Mouse (Mus musculus) MEL (cell line): ENCODE results near the gene Sept5. TPM values are rescaled to one million over a fixed set of nuclear protein-coding genes. Genes with fewer than 3 reads are reported as not detected.

Experiments used
- DNase-seq: peaks from one replicate; pipeline ENCODE4 v3.0.0; 2011; ENCODE audit warnings: low read depth, low spot score
- H3K27ac ChIP-seq: 2 replicates; pipeline ENCODE4 v1.5.1; 2012; ENCODE audit warnings: low read depth, mild to moderate bottlenecking, control low read depth, low read length, moderate library complexity; ENCODE audit not compliant: control insufficient read depth
- H3K27me3 ChIP-seq, 2 experiments: fragments of 150-350 bp in 1 of 2; sonication (generic) in 1 of 2; 2 replicates each; pipeline ENCODE4 v1.6.1; 2012; ENCODE audit warnings: low read length in 2 of 2, mild to moderate bottlenecking in 2 of 2, improper control_type of control experiment in 1 of 2, moderate library complexity in 1 of 2; ENCODE audit not compliant: insufficient read depth in 2 of 2, control insufficient read depth in 1 of 2
- H3K36me3 ChIP-seq, 2 experiments: 2 replicates each; pipeline ENCODE4 v1.6.1; 2012 to 2014; ENCODE audit warnings: low read length in 2 of 2, improper control_type of control experiment in 1 of 2, inconsistent platforms in 1 of 2, mild to moderate bottlenecking in 1 of 2; ENCODE audit not compliant: insufficient read depth in 2 of 2, control insufficient read depth in 1 of 2
- H3K4me1 ChIP-seq, 2 experiments: fragments of 150-350 bp in 1 of 2; sonication (generic) in 1 of 2; 2 replicates each; pipeline ENCODE4 v1.6.1; 2012; ENCODE audit warnings: low read length in 2 of 2, improper control_type of control experiment in 1 of 2, mild to moderate bottlenecking in 1 of 2; ENCODE audit not compliant: insufficient read depth in 2 of 2, control insufficient read depth in 1 of 2
- H3K4me3 ChIP-seq, 2 experiments: fragments of 150-350 bp in 1 of 2; sonication (generic) in 1 of 2; 2 replicates each; pipeline ENCODE4 v1.5.1; 2012; ENCODE audit warnings: low read depth in 2 of 2, low read length in 2 of 2, mild to moderate bottlenecking in 2 of 2, moderate library complexity in 2 of 2, control low read depth in 1 of 2, improper control_type of control experiment in 1 of 2; ENCODE audit not compliant: control insufficient read depth in 1 of 2, insufficient read depth in 1 of 2
- H3K79me2 ChIP-seq: 2 replicates; pipeline ENCODE4 v1.6.1; 2012; ENCODE audit warnings: mild to moderate bottlenecking, low read length, moderate library complexity; ENCODE audit not compliant: control insufficient read depth, poor library complexity, insufficient read depth
- H3K9ac ChIP-seq: 2 replicates; pipeline ENCODE4 v1.6.1; 2012; ENCODE audit warnings: low read depth, mild to moderate bottlenecking, control low read depth, low read length, moderate library complexity; ENCODE audit not compliant: control insufficient read depth, poor library complexity, severe bottlenecking
- H3K9me3 ChIP-seq: fragments of 150-350 bp; sonication (generic); replicated peaks from 2 replicates; pipeline ENCODE4 v1.6.1; 2012; ENCODE audit warnings: mild to moderate bottlenecking, low read length, improper control_type of control experiment, moderate library complexity; ENCODE audit not compliant: insufficient read depth
- CHD1 ChIP-seq: IDR thresholded peaks from 2 replicates; pipeline ENCODE4 v1.6.1; 2012; ENCODE audit warnings: low read depth, mild to moderate bottlenecking, inconsistent platforms, low read length, improper control_type of control experiment
- CHD2 ChIP-seq: IDR thresholded peaks from 2 replicates; pipeline ENCODE4 v1.6.1; 2011; ENCODE audit warnings: low read length, improper control_type of control experiment
- E2F4 ChIP-seq: IDR thresholded peaks from 2 replicates; pipeline ENCODE4 v1.6.1; 2011; ENCODE audit warnings: low read depth, low read length, improper control_type of control experiment, borderline replicate concordance
- ELF1 ChIP-seq: IDR thresholded peaks from 2 replicates; pipeline ENCODE4 v1.6.1; 2014; ENCODE audit warnings: low read depth, mild to moderate bottlenecking, inconsistent platforms, low read length, improper control_type of control experiment, moderate library complexity
- EP300 ChIP-seq, 2 experiments: IDR thresholded peaks; 2 replicates each; pipeline ENCODE4 v1.6.1; 2011; ENCODE audit warnings: improper control_type of control experiment in 2 of 2, low read length in 2 of 2, low read depth in 1 of 2, mild to moderate bottlenecking in 1 of 2
- ETS1 ChIP-seq: IDR thresholded peaks from 2 replicates; pipeline ENCODE4 v1.6.1; 2012; ENCODE audit warnings: low read depth, mild to moderate bottlenecking, inconsistent platforms, low read length, improper control_type of control experiment, moderate library complexity
- GABPA ChIP-seq: IDR thresholded peaks from 2 replicates; pipeline ENCODE4 v1.6.1; 2012; ENCODE audit warnings: low read depth, mild to moderate bottlenecking, inconsistent platforms, low read length, improper control_type of control experiment, moderate library complexity
- HCFC1 ChIP-seq: IDR thresholded peaks from 2 replicates; pipeline ENCODE4 v1.6.1; 2012; ENCODE audit warnings: low read depth, mild to moderate bottlenecking, inconsistent platforms, low read length, improper control_type of control experiment, moderate library complexity
- KAT2A ChIP-seq: conservative IDR thresholded peaks from 2 replicates; pipeline ENCODE4 v1.6.1; 2012; ENCODE audit warnings: low read depth, low read length, improper control_type of control experiment, inconsistent platforms
- MAFK ChIP-seq: IDR thresholded peaks from 2 replicates; pipeline ENCODE4 v1.6.1; 2011; ENCODE audit warnings: low read depth, mild to moderate bottlenecking, low read length, improper control_type of control experiment, borderline replicate concordance
- MAX ChIP-seq: IDR thresholded peaks from 2 replicates; pipeline ENCODE4 v1.6.1; 2011; ENCODE audit warnings: low read length, improper control_type of control experiment
- MEF2A ChIP-seq: IDR thresholded peaks from 2 replicates; pipeline ENCODE4 v1.6.1; 2014; ENCODE audit warnings: low read depth, mild to moderate bottlenecking, inconsistent platforms, low read length, improper control_type of control experiment; ENCODE audit not compliant: poor library complexity, insufficient replicate concordance, severe bottlenecking; ENCODE audit errors: extremely low read depth
- MXI1 ChIP-seq: IDR thresholded peaks from 2 replicates; pipeline ENCODE4 v1.6.1; 2011; ENCODE audit warnings: mild to moderate bottlenecking, low read depth, low read length, improper control_type of control experiment
- MYB ChIP-seq: IDR thresholded peaks from 2 replicates; pipeline ENCODE4 v1.6.1; 2011; ENCODE audit warnings: mild to moderate bottlenecking, low read depth, low read length, improper control_type of control experiment
- MYC ChIP-seq: IDR thresholded peaks from 2 replicates; pipeline ENCODE4 v1.6.1; 2011; ENCODE audit warnings: low read depth, mild to moderate bottlenecking, low read length, improper control_type of control experiment, moderate library complexity
- SMC3 ChIP-seq: IDR thresholded peaks from 2 replicates; pipeline ENCODE4 v1.6.1; 2011; ENCODE audit warnings: low read depth, low read length, improper control_type of control experiment
- TAL1 ChIP-seq: IDR thresholded peaks from 2 replicates; pipeline ENCODE4 v1.6.1; 2012; ENCODE audit warnings: mild to moderate bottlenecking, inconsistent platforms, low read length, moderate library complexity, mixed read lengths
- TCF12 ChIP-seq: IDR thresholded peaks from 2 replicates; pipeline ENCODE4 v1.6.1; 2014; ENCODE audit warnings: low read depth, mild to moderate bottlenecking, inconsistent platforms, low read length, improper control_type of control experiment, moderate library complexity
- UBTF ChIP-seq: IDR thresholded peaks from 2 replicates; pipeline ENCODE4 v1.6.1; 2012; ENCODE audit warnings: low read depth, mild to moderate bottlenecking, inconsistent platforms, low read length, improper control_type of control experiment, moderate library complexity, borderline replicate concordance; ENCODE audit not compliant: insufficient read depth
- USF1 ChIP-seq: IDR thresholded peaks from 2 replicates; pipeline ENCODE4 v1.6.1; 2014; ENCODE audit warnings: low read depth, mild to moderate bottlenecking, inconsistent platforms, low read length, improper control_type of control experiment, moderate library complexity
- ZC3H11A ChIP-seq: IDR thresholded peaks from 2 replicates; pipeline ENCODE4 v1.6.1; 2012; ENCODE audit warnings: low read depth, mild to moderate bottlenecking, inconsistent platforms, low read length, improper control_type of control experiment
- ZMIZ1 ChIP-seq: IDR thresholded peaks from 2 replicates; pipeline ENCODE4 v1.6.1; 2012; ENCODE audit warnings: low read depth, mild to moderate bottlenecking, inconsistent platforms, low read length, improper control_type of control experiment, moderate library complexity
- ZNF384 ChIP-seq: IDR thresholded peaks from 2 replicates; pipeline ENCODE4 v1.6.1; 2012; ENCODE audit warnings: low read depth, mild to moderate bottlenecking, inconsistent platforms, low read length, improper control_type of control experiment
- polyA plus RNA-seq, 2 experiments: library from polyadenylated mRNA; stranded (reverse) in 1 of 2; unstranded in 1 of 2; fragments of >175 nt in 1 of 2; fragments of >200 nt in 1 of 2; gene quantifications; 2 replicates each; pipeline versions ENCODE4 v1.2.1 to v1.2.4; 2012; ENCODE audit warnings: low replicate concordance in 2 of 2, low read depth in 1 of 2; ENCODE audit not compliant: insufficient read length in 2 of 2, insufficient read depth in 1 of 2, missing spikeins in 1 of 2
- total RNA-seq: library from RNA; depleted of rRNA; stranded (reverse); fragments of 300-350 nt; gene quantifications from 2 replicates; pipeline ENCODE4 v1.2.3, GENCODE M21; 2012

Gene Sept5
- total and polyA plus RNA-seq, 3 experiments = 7.4 to 29.3 TPM; not detected in 1

DNA sequence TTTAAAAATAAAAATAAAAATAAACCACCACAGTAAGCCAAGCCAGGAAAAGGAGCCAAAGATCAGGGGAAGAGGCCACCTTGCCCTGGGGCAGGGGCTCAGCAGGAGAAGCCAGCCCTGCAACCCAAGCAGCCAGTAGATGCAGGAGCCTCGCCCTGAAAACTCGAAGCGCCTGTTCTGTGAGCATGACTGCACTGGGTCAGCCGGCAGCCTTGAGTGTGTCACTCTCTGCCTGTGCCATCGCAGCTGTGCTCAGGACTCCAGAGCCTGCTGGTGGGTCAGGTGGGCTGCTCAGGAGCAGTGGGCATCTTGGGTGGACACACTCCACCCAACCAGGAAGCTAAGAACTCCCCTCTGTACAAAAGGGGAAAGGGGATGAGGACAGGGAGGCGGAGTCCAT, 15.6 kb upstream of the Sept5 start (continued):
- TF ChIP-seq ZMIZ1 = no peak
- TF ChIP-seq MXI1 = no peak
- TF ChIP-seq ELF1 = no peak

DNA sequence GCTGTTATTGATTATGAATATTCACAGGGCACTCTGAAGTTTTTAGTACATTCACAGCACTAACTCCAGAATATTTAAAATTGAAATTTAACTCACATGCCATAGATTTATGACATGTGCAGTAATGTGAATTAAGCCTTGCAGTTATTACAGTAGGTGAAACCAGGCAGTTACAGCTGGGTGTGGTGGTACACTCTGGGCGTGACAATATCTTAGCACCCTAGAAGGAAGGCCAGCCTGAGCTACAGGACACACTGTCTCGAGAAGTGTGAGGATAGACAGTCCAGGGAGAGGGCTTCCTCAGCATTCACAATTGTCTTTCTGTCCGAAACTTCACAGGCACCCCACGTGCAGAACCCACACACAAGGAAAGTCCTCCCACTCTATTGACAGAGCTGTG, 14.7 kb upstream of the Sept5 start:
- H3K27me3 ChIP-seq = peaks cover 0 to 12% of the 10 kb centered on the region in 2 experiments
- no peak overlapping the region for H3K4me3 ChIP-seq

GRCm38 (mm10) chr16:18643406-18643998, 13.7 kb upstream of the Sept5 start:
- Histone ChIP-seq H3K36me3 (no peaks in the 10 kb centered on the region), H3K9ac (no peak overlapping the region), H3K4me1 (no peaks in the 10 kb centered on the region), H3K27ac (no peak overlapping the region), H3K4me3 (no peak overlapping the region), H3K27me3 (peaks cover 0 to 10% of the 10 kb centered on the region in 2 experiments), H3K9me3 (no peaks in the 10 kb centered on the region), H3K79me2 (no peaks in the 10 kb centered on the region)
- DNase-seq = no peak
- TF ChIP-seq MEF2A = no peak
- no peak for TF ChIP-seq ZMIZ1
- no peak for TF ChIP-seq EP300 (IDR thresholded peaks at IDR 0.05; ENCODE audit: low read depth in 1 of 2, low read length in 2 of 2)
- TF ChIP-seq MAX = no peak
- TF ChIP-seq ELF1 = no peak
- TF ChIP-seq ZC3H11A = no peak
- TF ChIP-seq HCFC1 = no peak
- no peak for TF ChIP-seq GABPA
- TF ChIP-seq SMC3 = no peak
- TF ChIP-seq E2F4 = no peak
- no peak for TF ChIP-seq MAFK
- TF ChIP-seq UBTF = no peak
- TF ChIP-seq MYB = no peak
- no peak for TF ChIP-seq TAL1
- no peak for TF ChIP-seq MYC
- no peak for TF ChIP-seq KAT2A
- no peak for TF ChIP-seq CHD1

More for the DNA sequence above, 14.7 kb upstream of the Sept5 start:
- H3K9ac ChIP-seq = no peak overlapping the region
- no peaks in the 10 kb centered on the region for H3K36me3 ChIP-seq
- H3K79me2 ChIP-seq = no peaks in the 10 kb centered on the region
- TF ChIP-seq MXI1 (no peak), USF1 (no peak), ETS1 (no peak), UBTF (no peak), TCF12 (no peak), CHD2 (no peak), ZNF384 (no peak)
- no peaks in the 10 kb centered on the region for H3K4me1 ChIP-seq
- no peak for DNase-seq
- H3K9me3 ChIP-seq = no peaks in the 10 kb centered on the region
- H3K27ac ChIP-seq = no peak overlapping the region
